Mouse (Mus musculus) C2C12 (cell line): ENCODE measurements around the gene Gria2. TPM values are rescaled to one million over a fixed set of nuclear protein-coding genes. Genes with fewer than 3 reads are reported as not detected.

Experiments
- H3K27me3 ChIP-seq: one replicate; pipeline ENCODE4 v1.6.1; 2011; ENCODE audit not compliant: control insufficient read depth, insufficient read depth, insufficient read length
- H3K36me3 ChIP-seq: one replicate; pipeline ENCODE4 v1.6.1; 2011; ENCODE audit not compliant: control insufficient read depth, insufficient read depth
- H3K4me3 ChIP-seq: one replicate; pipeline ENCODE4 v1.5.1; 2011; ENCODE audit warnings: mild to moderate bottlenecking, control low read depth; ENCODE audit not compliant: poor library complexity, insufficient read depth, severe bottlenecking
- H3K79me2 ChIP-seq: one replicate; pipeline ENCODE4 v1.6.1; 2011; ENCODE audit not compliant: control insufficient read depth, insufficient read depth
- H3K79me3 ChIP-seq: one replicate; pipeline ENCODE4 v1.6.1; 2011; ENCODE audit warnings: low read depth, control low read depth
- H3ac ChIP-seq: one replicate; pipeline ENCODE3; 2011; ENCODE audit warnings: low read depth; ENCODE audit not compliant: control insufficient read depth, insufficient read length
- CEBPB ChIP-seq: IDR thresholded peaks from one replicate; pipeline ENCODE4 v1.6.1; 2011; ENCODE audit warnings: low read depth, mild to moderate bottlenecking, control low read depth, moderate library complexity
- CTCF ChIP-seq: IDR thresholded peaks from one replicate; pipeline ENCODE4 v1.5.1; 2011; ENCODE audit not compliant: control insufficient read depth, insufficient read depth, insufficient read length
- FOSL1 ChIP-seq: IDR thresholded peaks from one replicate; pipeline ENCODE4 v1.8.0; 2011; ENCODE audit warnings: mild to moderate bottlenecking, low read length; ENCODE audit not compliant: poor library complexity, insufficient read depth, severe bottlenecking
- MAX ChIP-seq: IDR thresholded peaks from one replicate; pipeline ENCODE4 v1.6.1; 2011; ENCODE audit warnings: mild to moderate bottlenecking, control low read depth
- MYOD1 ChIP-seq: IDR thresholded peaks from one replicate; pipeline ENCODE4 v1.6.1; 2011; ENCODE audit warnings: low read depth; ENCODE audit not compliant: control insufficient read depth, insufficient read length
- MYOG ChIP-seq: IDR thresholded peaks from one replicate; pipeline ENCODE4 v1.6.1; 2011; ENCODE audit not compliant: control insufficient read depth, insufficient read length; ENCODE audit errors: extremely low read depth
- USF1 ChIP-seq: IDR thresholded peaks from one replicate; pipeline ENCODE4 v1.6.1; 2011; ENCODE audit warnings: low read depth, mild to moderate bottlenecking, control low read depth, moderate library complexity
- polyA plus RNA-seq: library from polyadenylated mRNA; unstranded; fragments of >200 nt; fragmentation: generic; extraction: Trizol; gene quantifications from one replicate; pipeline ENCODE4 v1.2.1, GENCODE M21; 2012; ENCODE audit warnings: missing spikeins

The Gria2 gene
- polyA plus RNA-seq, 1 experiment = not detected

DNA sequence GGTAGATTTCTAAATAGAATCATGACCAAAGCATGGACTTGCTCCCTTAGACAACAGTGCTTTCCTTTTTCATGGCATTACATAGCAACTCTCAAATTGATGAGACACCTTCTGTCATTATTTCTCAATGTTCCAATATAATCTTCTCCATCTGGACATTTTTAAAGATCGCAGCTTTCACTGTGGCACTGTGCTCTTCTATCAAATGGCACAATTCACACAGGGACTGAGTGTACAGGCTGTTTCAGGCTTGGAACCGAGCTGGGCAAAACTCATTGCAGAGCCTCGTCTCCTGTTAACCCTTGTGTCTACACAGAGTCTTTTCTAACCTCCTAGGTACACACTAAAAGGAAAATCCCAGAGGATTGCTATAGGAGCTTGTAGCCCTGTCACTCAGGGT, 77.4 kb downstream of the Gria2 start:
- Histone ChIP-seq H3K4me3 (no peak overlapping the region), H3ac (no peak overlapping the region), H3K36me3 (no peaks in the 10 kb centered on the region), H3K79me2 (no peaks in the 10 kb centered on the region), H3K79me3 (no peaks in the 10 kb centered on the region), H3K27me3 (no peaks in the 10 kb centered on the region)
- TF ChIP-seq MYOD1 (no peak), MAX (no peak), FOSL1 (no peak), MYOG (no peak), USF1 (no peak), CEBPB (no peak), CTCF (no peak)

DNA sequence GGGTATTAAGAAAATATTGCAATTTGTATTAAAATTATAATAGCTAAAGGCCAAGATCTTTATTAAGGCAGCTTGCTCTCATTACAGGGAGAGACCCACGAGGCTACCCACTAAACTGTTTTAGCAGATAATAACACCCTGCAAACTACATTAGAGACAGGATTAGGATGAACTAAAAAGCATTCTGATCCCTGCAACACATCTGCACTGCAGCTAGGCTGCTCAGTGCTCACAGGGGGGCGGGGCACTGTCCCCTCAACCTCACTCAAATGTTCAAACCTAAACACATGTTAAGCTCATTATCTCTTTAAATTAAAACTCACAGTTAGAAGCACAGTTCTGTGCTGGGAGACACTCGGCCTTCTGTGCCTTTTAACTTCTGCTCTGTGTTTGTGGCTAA, 89.5 kb downstream of the Gria2 start:
- H3ac ChIP-seq = no peak overlapping the region
- H3K79me2 ChIP-seq = no peaks in the 10 kb centered on the region
- no peak for TF ChIP-seq USF1
- TF ChIP-seq MYOD1 = no peak
- no peak for TF ChIP-seq MAX
- TF ChIP-seq CTCF = no peak
- TF ChIP-seq FOSL1 = no peak
- no peak for TF ChIP-seq MYOG
- no peak for TF ChIP-seq CEBPB
- no peaks in the 10 kb centered on the region for H3K27me3 ChIP-seq
- no peaks in the 10 kb centered on the region for H3K79me3 ChIP-seq
- H3K4me3 ChIP-seq = no peak overlapping the region
- no peaks in the 10 kb centered on the region for H3K36me3 ChIP-seq

DNA sequence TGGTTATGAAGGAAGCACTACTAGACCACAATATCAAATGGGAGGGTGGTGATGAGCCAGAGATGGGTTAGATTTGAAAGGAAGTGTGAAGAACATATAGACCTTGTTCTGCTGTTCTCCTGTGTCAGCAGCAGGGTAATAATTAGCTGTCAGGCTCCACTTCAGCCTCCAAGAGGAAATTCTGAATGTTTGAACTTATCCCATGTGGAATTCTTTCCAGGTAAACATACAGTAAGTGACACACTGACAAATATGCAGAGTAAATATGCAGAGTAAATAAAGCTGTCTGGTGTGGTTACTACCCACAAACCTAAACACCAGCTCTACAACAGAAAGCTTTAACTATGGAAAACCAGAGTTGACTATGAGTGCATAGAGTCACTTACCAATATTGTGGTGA, 93.6 kb downstream of the Gria2 start:
- TF ChIP-seq CEBPB = no peak
- TF ChIP-seq USF1 = no peak
- no peak for TF ChIP-seq MYOD1
- TF ChIP-seq MAX = no peak
- no peak for TF ChIP-seq FOSL1
- no peak for TF ChIP-seq CTCF
- TF ChIP-seq MYOG = no peak
- Histone ChIP-seq H3K27me3 (no peaks in the 10 kb centered on the region), H3K79me2 (no peaks in the 10 kb centered on the region), H3ac (no peak overlapping the region), H3K4me3 (no peak overlapping the region), H3K36me3 (no peaks in the 10 kb centered on the region), H3K79me3 (no peaks in the 10 kb centered on the region)

DNA sequence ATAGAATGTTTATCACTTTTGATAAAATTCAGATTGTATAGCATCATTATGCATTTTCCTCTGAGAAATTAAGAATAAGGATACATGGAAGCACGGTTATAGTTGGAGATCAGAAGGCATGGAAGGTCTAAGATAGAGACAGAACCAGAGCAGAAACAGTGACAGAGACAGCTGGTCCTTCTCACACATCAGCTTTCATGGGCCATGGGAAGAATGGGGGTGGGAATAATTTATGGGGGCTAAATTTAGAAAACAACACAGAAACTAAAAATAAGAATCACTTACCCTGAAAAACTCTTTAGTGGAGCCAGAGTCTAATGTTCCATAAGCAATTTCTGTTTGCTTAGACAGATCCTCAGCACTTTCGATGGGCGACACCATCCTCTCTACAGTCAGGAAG, 100.5 kb downstream of the Gria2 start:
- H3K4me3 ChIP-seq = no peak overlapping the region
- H3K79me2 ChIP-seq = no peaks in the 10 kb centered on the region
- no peak overlapping the region for H3ac ChIP-seq
- TF ChIP-seq CTCF (no peak), MYOD1 (no peak), FOSL1 (no peak), MYOG (no peak), USF1 (no peak), MAX (no peak), CEBPB (no peak)
- no peaks in the 10 kb centered on the region for H3K79me3 ChIP-seq
- H3K27me3 ChIP-seq = no peaks in the 10 kb centered on the region
- no peaks in the 10 kb centered on the region for H3K36me3 ChIP-seq

DNA sequence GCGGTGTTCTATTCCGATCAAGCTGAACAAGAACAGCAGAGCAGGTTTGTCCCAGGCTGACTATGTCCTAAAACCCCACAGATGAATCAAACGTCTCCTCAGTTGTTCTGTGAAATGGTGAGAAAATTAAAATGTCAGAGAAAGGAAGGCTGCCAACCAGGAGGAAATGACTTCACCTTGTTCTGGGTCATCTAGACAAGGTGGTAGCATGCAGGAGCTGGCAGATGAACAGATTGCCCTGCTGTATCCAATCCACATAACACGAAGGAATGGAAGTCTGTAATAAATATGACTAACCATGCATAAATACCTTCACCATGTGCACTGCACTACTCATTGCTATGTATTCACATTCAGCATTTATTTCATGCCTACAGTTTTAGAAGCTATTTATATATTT, 105.1 kb downstream of the Gria2 start:
- Histone ChIP-seq H3K27me3 (no peaks in the 10 kb centered on the region), H3K4me3 (no peak overlapping the region), H3K79me2 (no peaks in the 10 kb centered on the region), H3ac (no peak overlapping the region), H3K79me3 (no peaks in the 10 kb centered on the region), H3K36me3 (no peaks in the 10 kb centered on the region)
- TF ChIP-seq MYOG (no peak), CTCF (no peak), MAX (no peak), USF1 (no peak), MYOD1 (no peak), FOSL1 (no peak), CEBPB (no peak)

DNA sequence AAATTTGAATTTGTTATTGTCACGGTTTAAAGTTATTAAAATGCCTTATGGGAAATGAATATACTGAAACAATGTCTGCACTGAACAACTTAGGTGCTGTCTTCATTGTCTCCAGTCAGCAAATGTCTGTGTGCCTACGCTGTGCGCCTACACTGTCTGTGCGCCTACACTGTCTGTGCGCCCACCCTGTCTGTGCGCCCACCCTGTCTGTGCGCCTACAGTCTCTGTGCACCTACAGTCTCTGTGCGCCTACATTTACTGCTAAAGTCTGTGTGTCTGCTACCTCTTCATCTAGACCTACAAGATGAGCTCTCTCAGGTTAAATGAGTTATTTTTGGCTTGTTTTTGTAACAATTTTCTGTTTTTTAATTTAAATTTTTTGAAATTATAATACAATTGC, 107.7 kb downstream of the Gria2 start:
- no peaks in the 10 kb centered on the region for H3K36me3 ChIP-seq
- no peaks in the 10 kb centered on the region for H3K27me3 ChIP-seq
- H3ac ChIP-seq = no peak overlapping the region
- no peak overlapping the region for H3K4me3 ChIP-seq
- no peaks in the 10 kb centered on the region for H3K79me2 ChIP-seq
- H3K79me3 ChIP-seq = no peaks in the 10 kb centered on the region
- no peak for TF ChIP-seq CEBPB
- TF ChIP-seq USF1 = no peak
- TF ChIP-seq CTCF = no peak
- no peak for TF ChIP-seq MYOD1
- TF ChIP-seq FOSL1 = no peak
- no peak for TF ChIP-seq MYOG
- TF ChIP-seq MAX = no peak
